Mouse (Mus musculus): ENCODE data around the gene Zfp768.

The Zfp768 gene

DNA sequence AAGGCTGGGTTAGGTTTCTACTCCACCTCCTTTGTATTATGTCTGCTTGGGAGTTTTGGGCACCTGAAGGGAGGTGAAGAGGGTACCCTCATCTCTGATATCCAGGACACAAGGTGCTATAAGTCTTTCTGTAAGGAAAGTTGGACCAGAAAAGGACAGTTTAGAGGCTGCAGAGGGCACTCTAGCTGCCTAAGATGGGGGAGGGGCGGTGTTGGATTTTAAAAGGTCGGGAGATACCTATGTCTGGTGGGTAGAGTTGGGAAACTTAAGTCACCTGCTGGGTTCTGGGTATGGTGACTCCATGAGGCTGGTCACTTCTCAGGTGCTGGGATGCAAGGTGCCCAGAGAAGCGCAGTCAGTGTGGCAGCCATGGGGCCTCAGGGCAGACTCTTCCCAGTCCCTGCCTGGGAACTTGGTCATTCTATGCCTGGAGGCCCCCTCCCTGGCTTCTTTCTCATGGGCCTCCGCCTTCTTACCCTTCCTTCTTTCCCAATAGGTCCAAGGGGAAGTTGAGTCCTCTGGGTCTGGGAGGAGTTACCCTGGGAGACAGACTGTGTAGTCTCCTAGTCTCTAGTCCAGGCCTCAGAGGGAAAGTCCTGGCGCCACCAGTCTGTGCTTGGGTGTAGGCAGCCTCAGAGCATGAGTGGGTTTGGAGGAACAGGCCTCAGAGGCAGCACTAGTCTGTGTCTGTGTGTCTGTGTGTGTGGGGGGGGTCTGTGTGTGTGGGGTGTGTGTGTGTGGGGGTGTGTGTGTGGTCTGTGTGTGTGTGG, 48.4 kb downstream of the Zfp768 start:
- no peak for DNase-seq

- DNase-seq, result no peak
These were observed 49.3 kb downstream of the Zfp768 start, which contains the start of gene Itgal for GRCm38 (mm10) chr7:127296098-127296497. Gene Itgal (plus strand): TSS chr7:127296260.

Data from cerebellum, postnatal 10 days (tissue).